Mouse (Mus musculus) midbrain, postnatal 0 days (tissue): ENCODE results near the gene Fiz1. TPM values are rescaled to one million over a fixed set of nuclear protein-coding genes. Genes with fewer than 3 reads are reported as not detected.
"Not testable (repeated sequence)": the region's sequence is repeated elsewhere in the genome, so short reads cannot be mapped to it uniquely, and the experiment has no call there.

ENCODE experiments used
- ATAC-seq: fragments of 200-750 bp; cut with Nextera tagmentation; 2 replicates; pipeline ENCODE4 v1.8.0; 2017; ENCODE audit warnings: moderate number of reproducible peaks, mild to moderate bottlenecking, moderate TSS enrichment, moderate library complexity; ENCODE audit not compliant: low FRiP score
- DNase-seq: peaks from one replicate; pipeline ENCODE4 v3.0.0-alpha.2; 2015; ENCODE audit warnings: low spot score
- H3K27ac ChIP-seq: fragments of 300-500 bp; sonication (generic); 2 replicates; pipeline ENCODE4 v1.5.1; 2014; ENCODE audit warnings: low read depth, mild to moderate bottlenecking, low read length, mixed read lengths
- H3K27me3 ChIP-seq: fragments of 300-500 bp; sonication (generic); 2 replicates; pipeline ENCODE4 v1.6.1; 2014; ENCODE audit warnings: low read length, control low read depth, mixed read lengths; ENCODE audit not compliant: insufficient read depth
- H3K36me3 ChIP-seq: fragments of 300-500 bp; sonication (generic); 2 replicates; pipeline ENCODE4 v1.6.1; 2014; ENCODE audit warnings: low read length, control low read depth, mixed read lengths; ENCODE audit not compliant: insufficient read depth
- H3K4me1 ChIP-seq: fragments of 300-500 bp; sonication (generic); 2 replicates; pipeline ENCODE4 v1.6.1; 2014; ENCODE audit warnings: mild to moderate bottlenecking, control low read depth, antibody characterized with exemption, low read length, mixed read lengths; ENCODE audit not compliant: insufficient read depth
- H3K4me2 ChIP-seq: fragments of 300-500 bp; sonication (generic); 2 replicates; pipeline ENCODE4 v1.6.1; 2014; ENCODE audit warnings: low read depth, mild to moderate bottlenecking, low read length, mixed read lengths; ENCODE audit not compliant: poor library complexity, severe bottlenecking
- H3K4me3 ChIP-seq: fragments of 300-500 bp; sonication (generic); 2 replicates; pipeline ENCODE4 v1.5.1; 2014; ENCODE audit warnings: low read depth, mild to moderate bottlenecking, low read length, moderate library complexity
- H3K9ac ChIP-seq: fragments of 300-500 bp; sonication (generic); replicated peaks from 2 replicates; pipeline ENCODE4 v1.6.1; 2014; ENCODE audit warnings: mild to moderate bottlenecking, low read length, moderate library complexity, mixed read lengths; ENCODE audit not compliant: poor library complexity, severe bottlenecking
- H3K9me3 ChIP-seq: fragments of 300-500 bp; sonication (generic); 2 replicates; pipeline ENCODE4 v1.6.1; 2016; ENCODE audit warnings: low read length, control low read depth
- CTCF ChIP-seq: IDR thresholded peaks from 2 replicates; pipeline ENCODE4 v1.5.1; 2016; ENCODE audit warnings: antibody characterized with exemption, mild to moderate bottlenecking
- WGBS: fragments of 180-500 bp; shearing (Covaris S2); extraction: QIAGEN DNeasy Blood & Tissue Kit; methylation state at CpG from one replicate; pipeline ENCODE4 v1.1.7; 2014; 5-methylcytosine and 5-hydroxymethylcytosine counted together
- polyA plus RNA-seq: library from polyadenylated mRNA; unstranded; fragments of >200 nt; fragmentation: Nextera tagmentation; extraction: Ambion mirVana; gene quantifications from 2 replicates; pipeline ENCODE4 v1.2.1, GENCODE M21; 2015
- total RNA-seq: library from RNA; depleted of rRNA; stranded (reverse); fragments of >200 nt; gene quantifications from 2 replicates; pipeline ENCODE4 v1.2.3, GENCODE M21; 2014

Fiz1 gene
- total and polyA plus RNA-seq, 2 experiments from 2014 or later: 25.7 to 36.1 TPM

DNA sequence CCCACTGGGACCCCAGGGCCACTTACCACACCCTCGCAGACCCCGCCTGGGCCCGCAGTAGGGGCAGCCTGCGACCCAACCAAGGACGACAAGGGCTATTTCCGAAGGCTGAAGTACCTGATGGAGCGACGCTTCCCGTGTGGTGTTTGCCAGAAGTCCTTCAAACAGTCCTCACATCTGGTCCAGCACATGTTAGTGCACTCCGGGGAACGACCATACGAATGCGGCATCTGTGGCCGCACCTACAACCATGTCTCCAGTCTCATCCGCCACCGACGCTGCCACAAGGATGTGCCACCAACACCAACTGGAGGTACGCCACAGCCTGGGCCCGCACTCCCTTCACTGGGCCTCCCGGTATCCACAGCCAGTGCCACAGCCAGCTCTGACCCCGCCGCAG, 15.0 kb upstream of the Fiz1 start:
- Histone ChIP-seq H3K9me3 (peaks cover 21% of the 10 kb centered on the region; the same call in 1 of the 2 replicates), H3K4me3 (no peak overlapping the region), H3K36me3 (peaks cover 62% of the 10 kb centered on the region), H3K27me3 (no peaks in the 10 kb centered on the region), H3K9ac (no peak overlapping the region), H3K27ac (no peak overlapping the region), H3K4me2 (no peak overlapping the region), H3K4me1 (no peaks in the 10 kb centered on the region)
- TF ChIP-seq CTCF: no peak
- DNase-seq: no peak
- WGBS: 96% methylated on average over 22 of the region's 22 CpGs
- no peak for ATAC-seq

GRCm38 (mm10) chr7:5021197-5021596, 6.7 kb upstream of the Fiz1 start:
- H3K27ac ChIP-seq: peak overlapping the region; percentile 94
- no peaks in the 10 kb centered on the region for H3K27me3 ChIP-seq
- H3K4me3 ChIP-seq: peak overlapping the region; percentile 79
- H3K4me1 ChIP-seq: peaks cover 7% of the 10 kb centered on the region; the same call in 1 of the 2 replicates
- no peak for DNase-seq
- peak overlapping the region; percentile 93 for H3K9ac ChIP-seq
- H3K9me3 ChIP-seq: no peaks in the 10 kb centered on the region
- H3K4me2 ChIP-seq: peak overlapping the region; percentile 91
- H3K36me3 ChIP-seq: peaks cover 17% of the 10 kb centered on the region; the same call in 1 of the 2 replicates
- WGBS: 46% methylated on average over 5 of the region's 5 CpGs
- no peak for TF ChIP-seq CTCF
- ATAC-seq: no peak

GRCm38 (mm10) chr7:5020685-5021084, 6.2 kb upstream of the Fiz1 start:
- peaks cover 17% of the 10 kb centered on the region; the same call in 1 of the 2 replicates for H3K36me3 ChIP-seq
- H3K9ac ChIP-seq: peak overlapping the region; percentile 93
- H3K4me2 ChIP-seq: peak overlapping the region; percentile 91
- peak overlapping the region; percentile 94 for H3K27ac ChIP-seq
- peak overlapping the region; percentile 79 for H3K4me3 ChIP-seq
- DNase-seq (peak; percentile 11), ATAC-seq (peak; percentile 7; the same call in 1 of the 2 replicates)
- H3K9me3 ChIP-seq: no peaks in the 10 kb centered on the region
- H3K27me3 ChIP-seq: no peaks in the 10 kb centered on the region
- H3K4me1 ChIP-seq: peaks cover 7% of the 10 kb centered on the region; the same call in 1 of the 2 replicates
- 0% methylated on average over 14 of the region's 15 CpGs for WGBS
- TF ChIP-seq CTCF: no peak

GRCm38 (mm10) chr7:5020000-5020681, 5.6 kb upstream of the Fiz1 start, which contains the start of the genes Zfp865 and Ccdc106:
TSS of gene Zfp865 (plus strand) at chr7:5020376.
TSS of gene Ccdc106 (plus strand) at chr7:5020553.
- H3K27me3 ChIP-seq: no peaks in the 10 kb centered on the region
- H3K4me2 ChIP-seq: peak within 1 kb of the TSS; percentile 91
- WGBS: under 1% methylated on average over 46 of the region's 49 CpGs
- ATAC-seq: peak; percentile 89
- DNase-seq: peak; percentile 100
- H3K27ac ChIP-seq: peak within 1 kb of the TSS; percentile 94
- H3K9me3 ChIP-seq: no peaks in the 10 kb centered on the region
- peaks cover 7% of the 10 kb centered on the region; the same call in 1 of the 2 replicates for H3K4me1 ChIP-seq
- H3K36me3 ChIP-seq: peaks cover 17% of the 10 kb centered on the region; the same call in 1 of the 2 replicates
- peak within 1 kb of the TSS; percentile 79 for H3K4me3 ChIP-seq
- no peak; the same call in 1 of the 2 replicates for TF ChIP-seq CTCF
- peak within 1 kb of the TSS; percentile 93 for H3K9ac ChIP-seq

DNA sequence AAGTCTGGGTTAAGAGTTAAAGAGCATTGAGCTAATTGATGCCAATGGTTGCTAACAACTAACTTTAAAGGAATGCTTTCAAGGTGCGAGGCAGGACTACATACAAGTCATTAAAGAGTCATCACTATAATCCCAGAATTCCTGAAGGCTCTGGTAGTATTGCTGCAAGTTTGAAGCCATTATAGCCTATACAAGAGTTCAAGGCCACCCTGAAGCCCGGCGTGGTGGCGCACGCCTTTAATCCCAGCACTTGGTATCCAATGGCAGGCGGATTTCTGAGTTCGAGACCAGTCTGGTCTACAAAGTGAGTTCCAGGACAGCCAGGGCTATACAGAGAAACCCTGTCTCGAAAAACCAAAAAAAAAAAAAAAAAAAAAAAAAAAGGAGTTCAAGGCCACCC, 5.1 kb upstream of the Fiz1 start:
- H3K36me3 ChIP-seq: peaks cover 17% of the 10 kb centered on the region; the same call in 1 of the 2 replicates
- peak overlapping the region; percentile 79 for H3K4me3 ChIP-seq
- H3K27me3 ChIP-seq, ATAC-seq, H3K9ac ChIP-seq, H3K9me3 ChIP-seq, H3K4me1 ChIP-seq, DNase-seq: not testable (repeated sequence)
- WGBS: 28% methylated on average over 8 of the region's 8 CpGs
- H3K27ac ChIP-seq: peak overlapping the region; percentile 94
- peak overlapping the region; percentile 91 for H3K4me2 ChIP-seq

GRCm38 (mm10) chr7:5017931-5018330, 3.4 kb upstream of the Fiz1 start:
- ATAC-seq (no peak), DNase-seq (no peak)
- no peak for TF ChIP-seq CTCF
- Histone ChIP-seq H3K27me3 (no peaks in the 10 kb centered on the region), H3K4me3 (no peak overlapping the region), H3K4me2 (no peak overlapping the region), H3K27ac (no peak overlapping the region), H3K9ac (no peak overlapping the region), H3K9me3 (no peaks in the 10 kb centered on the region), H3K4me1 (peaks cover 7% of the 10 kb centered on the region; the same call in 1 of the 2 replicates), H3K36me3 (peaks cover under 1% of the 10 kb centered on the region; the same call in 1 of the 2 replicates)
- WGBS: 98% methylated on average over 21 of the region's 21 CpGs
